Mouse (Mus musculus): ENCODE results near the gene Cep78. TPM values are rescaled to one million over a fixed set of nuclear protein-coding genes. Genes with fewer than 3 reads are reported as not detected.

The Cep78 gene
- polyA plus RNA-seq, 1 experiment from 2014 or later, result 24.1 TPM

- no peaks in the 10 kb centered on the region for H3K27me3 ChIP-seq (replicated peaks; ENCODE audit: control insufficient read depth, insufficient read depth, low read length)
- peak overlapping the region; percentile 86 for H3K27ac ChIP-seq (ENCODE audit: low read depth, low read length)
- H3K9ac ChIP-seq (ENCODE audit: low read depth, low read length), result peak overlapping the region; percentile 76
- H3K4me2 ChIP-seq (ENCODE audit: low read length), result peak overlapping the region; percentile 99
- no peaks in the 10 kb centered on the region for H3K36me3 ChIP-seq (ENCODE audit: control insufficient read depth, insufficient read depth, low read length)
- peaks cover 13% of the 10 kb centered on the region for H3K4me1 ChIP-seq (ENCODE audit: control insufficient read depth, insufficient read depth, low read depth, low read length)
- H3K4me3 ChIP-seq (ENCODE audit: low read length), result peak overlapping the region; percentile 77
- H3K9me3 ChIP-seq (ENCODE audit: control insufficient read depth, low read length), result no peaks in the 10 kb centered on the region
- under 1% methylated on average over 46 of the region's 46 CpGs for WGBS
- ATAC-seq, result peak; percentile 75
Measured at GRCm38 (mm10) chr19:15924181-15924865, 60.5 kb downstream of the Cep78 start.

DNA sequence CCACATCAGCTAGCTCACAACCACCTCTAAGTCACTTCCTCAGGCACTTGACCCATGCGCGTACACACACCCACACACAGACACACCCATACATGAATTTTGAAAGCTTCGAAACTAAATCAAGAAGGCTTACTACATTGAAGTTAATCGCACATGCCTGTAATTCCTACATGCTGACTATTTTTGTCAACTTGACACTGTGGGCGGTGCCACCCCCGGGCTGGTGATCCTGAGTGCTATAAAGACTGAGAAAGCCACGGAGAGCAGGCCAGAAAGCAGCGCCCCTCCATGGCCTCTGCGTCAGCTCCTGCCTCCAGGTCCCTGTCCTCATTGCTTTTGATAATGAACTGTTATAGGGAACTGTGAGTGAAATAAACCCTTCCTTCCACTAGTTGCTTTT lies 61.4 kb downstream of the Cep78 start:
- Histone ChIP-seq H3K27ac (ENCODE audit: low read depth, low read length) (peak overlapping the region; percentile 86; the same call in 1 of the 2 replicates), H3K27me3 (replicated peaks; ENCODE audit: control insufficient read depth, insufficient read depth, low read length) (no peaks in the 10 kb centered on the region), H3K9ac (ENCODE audit: low read depth, low read length) (peak overlapping the region; percentile 76), H3K36me3 (ENCODE audit: control insufficient read depth, insufficient read depth, low read length) (no peaks in the 10 kb centered on the region), H3K4me2 (ENCODE audit: low read length) (peak overlapping the region; percentile 99), H3K9me3 (ENCODE audit: control insufficient read depth, low read length) (no peaks in the 10 kb centered on the region), H3K4me3 (ENCODE audit: low read length) (peak overlapping the region; percentile 77), H3K4me1 (ENCODE audit: control insufficient read depth, insufficient read depth, low read depth, low read length) (peaks cover 13% of the 10 kb centered on the region)
- WGBS, result 31% methylated on average over 9 of the region's 9 CpGs
- ATAC-seq, result no peak

- Histone ChIP-seq H3K4me2 (ENCODE audit: low read length) (no peak overlapping the region), H3K9me3 (ENCODE audit: control insufficient read depth, low read length) (no peaks in the 10 kb centered on the region), H3K27me3 (replicated peaks; ENCODE audit: control insufficient read depth, insufficient read depth, low read length) (no peaks in the 10 kb centered on the region), H3K9ac (ENCODE audit: low read depth, low read length) (no peak overlapping the region), H3K27ac (ENCODE audit: low read depth, low read length) (no peak overlapping the region), H3K36me3 (ENCODE audit: control insufficient read depth, insufficient read depth, low read length) (peaks cover 6% of the 10 kb centered on the region; the same call in 1 of the 2 replicates), H3K4me1 (ENCODE audit: control insufficient read depth, insufficient read depth, low read depth, low read length) (peaks cover 8% of the 10 kb centered on the region), H3K4me3 (ENCODE audit: low read length) (no peak overlapping the region)
- no peak for ATAC-seq
- WGBS, result 94% methylated on average over 7 of the region's 7 CpGs
Measured at GRCm38 (mm10) chr19:15919336-15919735, 65.5 kb downstream of the Cep78 start.

- no peaks in the 10 kb centered on the region for H3K9me3 ChIP-seq (ENCODE audit: control insufficient read depth, low read length)
- H3K9ac ChIP-seq (ENCODE audit: low read depth, low read length), result no peak overlapping the region
- no peak overlapping the region for H3K27ac ChIP-seq (ENCODE audit: low read depth, low read length)
- no peaks in the 10 kb centered on the region for H3K27me3 ChIP-seq (replicated peaks; ENCODE audit: control insufficient read depth, insufficient read depth, low read length)
- no peak overlapping the region for H3K4me3 ChIP-seq (ENCODE audit: low read length)
- no peaks in the 10 kb centered on the region; the same call in 1 of the 2 replicates for H3K4me1 ChIP-seq (ENCODE audit: control insufficient read depth, insufficient read depth, low read depth, low read length)
- no peak overlapping the region for H3K4me2 ChIP-seq (ENCODE audit: low read length)
- peaks cover 10% of the 10 kb centered on the region; the same call in 1 of the 2 replicates for H3K36me3 ChIP-seq (ENCODE audit: control insufficient read depth, insufficient read depth, low read length)
- 96% methylated on average over 7 of the region's 7 CpGs for WGBS
- no peak for ATAC-seq
Measured at GRCm38 (mm10) chr19:15918111-15918510, 66.7 kb downstream of the Cep78 start.

DNA sequence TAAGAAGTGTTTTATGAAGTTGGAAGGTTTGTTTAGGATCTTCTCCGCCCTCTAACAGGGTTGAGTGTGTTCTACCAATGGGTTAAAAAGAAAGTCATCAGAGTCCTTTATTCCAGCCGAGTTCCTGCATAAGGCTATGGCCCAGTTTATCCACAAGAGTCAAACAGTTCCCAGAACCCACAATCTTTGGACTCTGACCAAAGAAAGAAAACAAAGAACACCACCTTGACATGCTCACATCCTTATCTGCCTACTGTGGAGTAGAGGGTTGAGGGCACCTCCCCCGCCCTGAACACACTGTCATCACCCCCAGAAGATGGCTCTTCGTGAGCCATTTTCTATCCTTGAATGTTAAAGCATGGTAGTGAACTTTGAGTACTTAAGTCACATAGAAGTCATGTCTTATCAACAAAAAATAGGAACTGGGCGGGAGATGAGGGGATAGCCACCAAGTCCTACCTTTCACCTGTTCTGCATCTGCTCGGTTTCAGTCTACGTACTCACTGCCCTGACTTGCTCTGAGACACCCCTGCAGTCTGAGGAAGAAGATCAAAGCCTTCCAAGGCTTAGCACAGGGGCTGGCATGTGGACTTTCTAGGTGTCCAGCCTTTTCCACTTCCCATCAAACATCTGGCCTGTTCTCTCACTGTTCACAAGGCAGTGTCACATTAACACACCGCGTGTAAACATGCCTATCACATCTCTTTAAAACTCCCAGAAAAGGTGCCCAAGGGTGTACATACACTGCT lies 71.4 kb downstream of the Cep78 start:
- WGBS, result 95% methylated on average over 9 of the region's 9 CpGs
- H3K36me3 ChIP-seq (ENCODE audit: control insufficient read depth, insufficient read depth, low read length), result peaks cover 12% of the 10 kb centered on the region
- no peaks in the 10 kb centered on the region for H3K4me1 ChIP-seq (ENCODE audit: control insufficient read depth, insufficient read depth, low read depth, low read length)
- H3K9ac ChIP-seq (ENCODE audit: low read depth, low read length), result no peak overlapping the region
- H3K4me2 ChIP-seq (ENCODE audit: low read length), result no peak overlapping the region
- H3K27ac ChIP-seq (ENCODE audit: low read depth, low read length), result no peak overlapping the region
- H3K27me3 ChIP-seq (replicated peaks; ENCODE audit: control insufficient read depth, insufficient read depth, low read length), result no peaks in the 10 kb centered on the region
- no peak for ATAC-seq
- no peak overlapping the region for H3K4me3 ChIP-seq (ENCODE audit: low read length)
- no peaks in the 10 kb centered on the region for H3K9me3 ChIP-seq (ENCODE audit: control insufficient read depth, low read length)

GRCm38 (mm10) chr19:15911441-15911840 lies 73.3 kb downstream of the Cep78 start:
- no peak overlapping the region for H3K4me2 ChIP-seq (ENCODE audit: low read length)
- no peak overlapping the region for H3K4me3 ChIP-seq (ENCODE audit: low read length)
- peaks cover 11% of the 10 kb centered on the region for H3K36me3 ChIP-seq (ENCODE audit: control insufficient read depth, insufficient read depth, low read length)
- ATAC-seq, result no peak
- H3K4me1 ChIP-seq (ENCODE audit: control insufficient read depth, insufficient read depth, low read depth, low read length), result no peaks in the 10 kb centered on the region
- no peak overlapping the region for H3K27ac ChIP-seq (ENCODE audit: low read depth, low read length)
- H3K27me3 ChIP-seq (replicated peaks; ENCODE audit: control insufficient read depth, insufficient read depth, low read length), result no peaks in the 10 kb centered on the region
- no peaks in the 10 kb centered on the region for H3K9me3 ChIP-seq (ENCODE audit: control insufficient read depth, low read length)
- 85% methylated on average over 5 of the region's 5 CpGs for WGBS
- H3K9ac ChIP-seq (ENCODE audit: low read depth, low read length), result no peak overlapping the region

GRCm38 (mm10) chr19:15910987-15911386 lies 73.8 kb downstream of the Cep78 start:
- H3K4me2 ChIP-seq (ENCODE audit: low read length), result no peak overlapping the region
- no peak overlapping the region for H3K4me3 ChIP-seq (ENCODE audit: low read length)
- no peaks in the 10 kb centered on the region for H3K4me1 ChIP-seq (ENCODE audit: control insufficient read depth, insufficient read depth, low read depth, low read length)
- no peak overlapping the region for H3K9ac ChIP-seq (ENCODE audit: low read depth, low read length)
- 85% methylated on average over 3 of the region's 3 CpGs for WGBS
- H3K27me3 ChIP-seq (replicated peaks; ENCODE audit: control insufficient read depth, insufficient read depth, low read length), result no peaks in the 10 kb centered on the region
- H3K27ac ChIP-seq (ENCODE audit: low read depth, low read length), result no peak overlapping the region
- peaks cover 11% of the 10 kb centered on the region for H3K36me3 ChIP-seq (ENCODE audit: control insufficient read depth, insufficient read depth, low read length)
- ATAC-seq, result no peak
- no peaks in the 10 kb centered on the region for H3K9me3 ChIP-seq (ENCODE audit: control insufficient read depth, low read length)

DNA sequence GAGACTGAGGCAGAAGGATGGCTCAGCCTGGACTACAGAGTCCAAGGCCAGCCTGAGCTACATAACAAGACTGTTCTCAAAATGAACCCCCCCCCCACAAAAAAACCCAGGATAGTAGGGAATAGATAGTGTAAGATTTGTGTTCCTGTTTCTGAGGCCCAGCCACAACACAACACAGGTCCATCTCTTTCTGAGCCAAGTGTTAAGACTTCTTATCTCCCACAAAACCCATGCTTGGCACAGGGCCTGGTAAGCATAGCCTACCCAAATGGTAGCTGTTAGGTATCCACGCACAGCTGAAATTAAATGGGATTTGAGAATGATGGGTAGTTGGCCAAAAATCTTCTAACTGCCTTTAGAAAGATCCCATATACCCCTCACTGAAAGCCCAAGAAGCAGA lies 74.3 kb downstream of the Cep78 start:
- ATAC-seq, result no peak
- WGBS, result 96% methylated on average over 1 of the region's 1 CpGs
- Histone ChIP-seq H3K9me3 (ENCODE audit: control insufficient read depth, low read length) (no peaks in the 10 kb centered on the region), H3K9ac (ENCODE audit: low read depth, low read length) (no peak overlapping the region), H3K4me2 (ENCODE audit: low read length) (no peak overlapping the region), H3K4me3 (ENCODE audit: low read length) (no peak overlapping the region), H3K27me3 (replicated peaks; ENCODE audit: control insufficient read depth, insufficient read depth, low read length) (no peaks in the 10 kb centered on the region), H3K4me1 (ENCODE audit: control insufficient read depth, insufficient read depth, low read depth, low read length) (no peaks in the 10 kb centered on the region), H3K27ac (ENCODE audit: low read depth, low read length) (no peak overlapping the region), H3K36me3 (ENCODE audit: control insufficient read depth, insufficient read depth, low read length) (peaks cover 13% of the 10 kb centered on the region)

GRCm38 (mm10) chr19:15908016-15908415 lies 76.8 kb downstream of the Cep78 start:
- H3K4me2 ChIP-seq (ENCODE audit: low read length), result no peak overlapping the region
- H3K27me3 ChIP-seq (replicated peaks; ENCODE audit: control insufficient read depth, insufficient read depth, low read length), result no peaks in the 10 kb centered on the region
- H3K9ac ChIP-seq (ENCODE audit: low read depth, low read length), result no peak overlapping the region
- WGBS, result 75% methylated on average over 5 of the region's 5 CpGs
- H3K4me1 ChIP-seq (ENCODE audit: control insufficient read depth, insufficient read depth, low read depth, low read length), result peaks cover 3% of the 10 kb centered on the region; the same call in 1 of the 2 replicates
- no peak overlapping the region for H3K27ac ChIP-seq (ENCODE audit: low read depth, low read length)
- H3K4me3 ChIP-seq (ENCODE audit: low read length), result no peak overlapping the region
- H3K36me3 ChIP-seq (ENCODE audit: control insufficient read depth, insufficient read depth, low read length), result peaks cover 9% of the 10 kb centered on the region; the same call in 1 of the 2 replicates
- H3K9me3 ChIP-seq (ENCODE audit: control insufficient read depth, low read length), result no peaks in the 10 kb centered on the region
- no peak for ATAC-seq

Measured in hindbrain, embryonic 16.5 days (tissue).